14 mouse cellular contexts compared by ENCODE assay signal in genomic region chr2:148879199-148879598, GRCm38 (mm10). TPM values are rescaled to one million over a fixed set of nuclear protein-coding genes. Genes with fewer than 3 reads are reported as not detected.
DNase-seq lines count a peak whose midpoint lies in the region; ATAC-seq and TF ChIP-seq lines count a peak whose summit lies in the region.
"Had no signal": no experiment of that assay in that cellular context is flagged by ENCODE, and none has a peak within 500 bp of the region (broad histone marks: within the 10 kb centered on the region; RNA-seq: fewer than 3 reads in every experiment).

No protein-coding gene starts in this region.

- H3K4me3 ChIP-seq in brown adipose tissue, adult 24 weeks (ENCODE audit: insufficient read depth, low read depth, low read length) = no peak overlapping the region
- no peak overlapping the region for H3K4me3 ChIP-seq in heart, embryonic 13.5 days
- H3K4me3 ChIP-seq in lung, adult 2 months (replicated peaks; ENCODE audit: extremely low read depth, low read depth, low read length) = no peak overlapping the region
- no peak overlapping the region for H3K4me3 ChIP-seq in stomach, postnatal 0 days (ENCODE audit: low read depth, low read length)
- H3K4me3 ChIP-seq: hindbrain, embryonic 13.5 days; limb, embryonic 15.5 days; neural tube, embryonic 15.5 days had no signal

- TF ChIP-seq CTCF in lung, adult 2 months (IDR thresholded peaks at IDR 0.05; ENCODE audit: insufficient read depth, low read length) = no peak
- no peak for TF ChIP-seq CTCF in stomach, postnatal 0 days (IDR thresholded peaks at IDR 0.05; ENCODE audit: low read depth)

- 25% methylated on average over 1 of the region's 1 CpGs for WGBS in heart, embryonic 13.5 days
- WGBS in lung, adult 2 months = 31% methylated on average over 1 of the region's 1 CpGs
- 71% methylated on average over 1 of the region's 1 CpGs for WGBS in stomach, postnatal 0 days

- peak overlapping the region; percentile 38 for H3K9ac ChIP-seq in heart, embryonic 13.5 days
- H3K9ac ChIP-seq in stomach, postnatal 0 days (ENCODE audit: low read length) = no peak overlapping the region
- H3K9ac ChIP-seq: hindbrain, embryonic 13.5 days; limb, embryonic 15.5 days; neural tube, embryonic 15.5 days had no signal

- no peak overlapping the region for H3K4me2 ChIP-seq in heart, embryonic 13.5 days
- H3K4me2 ChIP-seq in stomach, postnatal 0 days (replicated peaks; ENCODE audit: low read depth) = no peak overlapping the region
- H3K4me2 ChIP-seq: hindbrain, embryonic 13.5 days; limb, embryonic 15.5 days; neural tube, embryonic 15.5 days had no signal

- no peaks in the 10 kb centered on the region for H3K27me3 ChIP-seq in heart, embryonic 13.5 days (replicated peaks)
- H3K27me3 ChIP-seq in stomach, postnatal 0 days (ENCODE audit: control insufficient read depth, insufficient read depth, low read length) = no peaks in the 10 kb centered on the region
- H3K27me3 ChIP-seq: hindbrain, embryonic 13.5 days; limb, embryonic 15.5 days; neural tube, embryonic 15.5 days had no signal

- H3K4me1 ChIP-seq in brown adipose tissue, adult 24 weeks (ENCODE audit: control insufficient read depth, insufficient read depth, insufficient read length, low read length) = peaks cover 29% of the 10 kb centered on the region
- peaks cover 43% of the 10 kb centered on the region for H3K4me1 ChIP-seq in heart, embryonic 13.5 days
- H3K4me1 ChIP-seq in lung, adult 2 months (ENCODE audit: control insufficient read depth, insufficient read depth, low read length) = peaks cover 30% of the 10 kb centered on the region
- peaks cover under 1% of the 10 kb centered on the region; the same call in 1 of the 2 replicates for H3K4me1 ChIP-seq in stomach, postnatal 0 days (replicated peaks; ENCODE audit: control insufficient read depth, insufficient read depth)

- H3K9me3 ChIP-seq in heart, embryonic 13.5 days = no peaks in the 10 kb centered on the region
- H3K9me3 ChIP-seq in stomach, postnatal 0 days (ENCODE audit: control insufficient read depth, low read length) = no peaks in the 10 kb centered on the region
- H3K9me3 ChIP-seq: hindbrain, embryonic 13.5 days; limb, embryonic 15.5 days; neural tube, embryonic 15.5 days had no signal

- peak overlapping the region; percentile 88 for H3K27ac ChIP-seq in brown adipose tissue, adult 24 weeks (replicated peaks; ENCODE audit: low read depth, low read length)
- H3K27ac ChIP-seq in heart, embryonic 13.5 days (replicated peaks) = peak overlapping the region; percentile 41
- no peak overlapping the region for H3K27ac ChIP-seq in stomach, postnatal 0 days (replicated peaks)
- H3K27ac ChIP-seq: hindbrain, embryonic 13.5 days; limb, embryonic 15.5 days; neural tube, embryonic 15.5 days had no signal

- no peaks in the 10 kb centered on the region for H3K36me3 ChIP-seq in heart, embryonic 13.5 days
- no peaks in the 10 kb centered on the region for H3K36me3 ChIP-seq in stomach, postnatal 0 days (ENCODE audit: control insufficient read depth, insufficient read depth, low read length)
- H3K36me3 ChIP-seq: hindbrain, embryonic 13.5 days; limb, embryonic 15.5 days; neural tube, embryonic 15.5 days had no signal

- no peak for ATAC-seq in heart, embryonic 13.5 days (ENCODE audit: extremely low read depth, insufficient number of reproducible peaks, low FRiP score, low TSS enrichment)
- no peak for ATAC-seq in stomach, postnatal 0 days (ENCODE audit: low FRiP score, low TSS enrichment)

- no peak for TF ChIP-seq EP300 in stomach, postnatal 0 days (optimal IDR thresholded peaks at IDR 0.05)

- TF ChIP-seq POLR2A in lung, adult 2 months (IDR thresholded peaks at IDR 0.05; ENCODE audit: borderline replicate concordance, extremely low read depth, low read depth, low read length) = peak; percentile 31; the same call in 1 of the 2 replicates

- DNase-seq in adrenal gland, postnatal 10 days = peak; percentile 16
- no peak for DNase-seq in adrenal gland, postnatal 25 days
- no peak for DNase-seq in lung, adult 2 months
- no peak for DNase-seq in stomach, postnatal 0 days (ENCODE audit: low spot score)
- DNase-seq in right cerebral cortex, adult 2 months (ENCODE audit: low spot score in 2 of 2) = no peak
- no peak for DNase-seq in cerebellum, postnatal 4 days (ENCODE audit: low spot score in 2 of 2)
- DNase-seq: cerebellum, postnatal 25 days; spleen, adult 18-20 months had no signal

RNA-seq across cellular contexts. Expression of gene Cst3, which starts 3.7 kb away (rescaled TPM):
- 100 to 1,000 TPM; 839 to 876 TPM for total RNA-seq in adrenal gland, postnatal 10 days (2021)
- 728 and 742 TPM in 2 replicates for total RNA-seq in adrenal gland, postnatal 25 days (2021)
- polyA plus RNA-seq in brown adipose tissue, adult 24 weeks (2012; ENCODE audit: insufficient read depth, insufficient read length, missing spikeins) = 1,454 and 1,867 TPM in 2 replicates
- 753 and 907 TPM in 2 replicates for polyA plus RNA-seq in heart, embryonic 13.5 days (2015; fragmentation: Nextera tagmentation; extraction: Ambion mirVana)
- polyA plus RNA-seq in lung, adult 2 months (2012; rRNA removed) = 1,892 and 2,105 TPM in 2 replicates
- 595 and 599 TPM in 2 replicates for polyA plus RNA-seq in stomach, postnatal 0 days (2015; fragmentation: Nextera tagmentation; extraction: Ambion mirVana)

RNA-seq across cellular contexts. Expression of gene 9230104L09Rik, which starts 14.4 kb away (rescaled TPM):
- 1 to 10 TPM; 1.4 to 1.7 TPM for total RNA-seq in adrenal gland, postnatal 10 days (2021)
- total RNA-seq in adrenal gland, postnatal 25 days (2021) = 1.2 TPM in 1 of 2 replicates, not detected in the other
- 2.5 TPM in 1 of 2 replicates, not detected in the other for polyA plus RNA-seq in brown adipose tissue, adult 24 weeks (2012; ENCODE audit: insufficient read depth, insufficient read length, missing spikeins)
- polyA plus RNA-seq in heart, embryonic 13.5 days (2015; fragmentation: Nextera tagmentation; extraction: Ambion mirVana) = 0.71 TPM in 1 of 2 replicates, not detected in the other
- polyA plus RNA-seq in lung, adult 2 months (2012; rRNA removed) = 12.7 and 19.1 TPM in 2 replicates
- polyA plus RNA-seq in stomach, postnatal 0 days (2015; fragmentation: Nextera tagmentation; extraction: Ambion mirVana) = not detected in 2 replicates
- total RNA-seq: megakaryocyte-erythroid progenitor cell, adult 5-6 weeks had no signal
- polyA plus RNA-seq: hindbrain, embryonic 13.5 days; limb, embryonic 15.5 days; neural tube, embryonic 15.5 days had no signal

RNA-seq across cellular contexts. Expression of gene Cst9, which starts 44.3 kb away (rescaled TPM):
- not detected for total RNA-seq in adrenal gland, postnatal 10 days (2021)
- not detected in 2 replicates for total RNA-seq in adrenal gland, postnatal 25 days (2021)
- polyA plus RNA-seq in brown adipose tissue, adult 24 weeks (2012; ENCODE audit: insufficient read depth, insufficient read length, missing spikeins) = not detected in 2 replicates
- 3.3 and 3.9 TPM in 2 replicates for polyA plus RNA-seq in heart, embryonic 13.5 days (2015; fragmentation: Nextera tagmentation; extraction: Ambion mirVana)
- polyA plus RNA-seq in lung, adult 2 months (2012; rRNA removed) = 0.20 TPM in 1 of 2 replicates, not detected in the other
- polyA plus RNA-seq in stomach, postnatal 0 days (2015; fragmentation: Nextera tagmentation; extraction: Ambion mirVana) = not detected in 2 replicates
- total RNA-seq: megakaryocyte-erythroid progenitor cell, adult 5-6 weeks had no signal
- polyA plus RNA-seq: hindbrain, embryonic 13.5 days; limb, embryonic 15.5 days; neural tube, embryonic 15.5 days had no signal

RNA-seq across cellular contexts. Expression of gene Cst13, which starts 59.3 kb away (rescaled TPM):
- not detected for total RNA-seq in adrenal gland, postnatal 10 days (2021)
- 0.58 TPM in 1 of 2 replicates, not detected in the other for total RNA-seq in adrenal gland, postnatal 25 days (2021)
- not detected in 2 replicates for polyA plus RNA-seq in brown adipose tissue, adult 24 weeks (2012; ENCODE audit: insufficient read depth, insufficient read length, missing spikeins)
- polyA plus RNA-seq in heart, embryonic 13.5 days (2015; fragmentation: Nextera tagmentation; extraction: Ambion mirVana) = not detected in 2 replicates
- polyA plus RNA-seq in lung, adult 2 months (2012; rRNA removed) = not detected in 2 replicates
- 0.17 TPM in 1 of 2 replicates, not detected in the other for polyA plus RNA-seq in stomach, postnatal 0 days (2015; fragmentation: Nextera tagmentation; extraction: Ambion mirVana)
- total RNA-seq: megakaryocyte-erythroid progenitor cell, adult 5-6 weeks had no signal
- polyA plus RNA-seq: hindbrain, embryonic 13.5 days; limb, embryonic 15.5 days; neural tube, embryonic 15.5 days had no signal
